Mouse (Mus musculus): ENCODE measurements around the gene Adamtsl2. TPM values are rescaled to one million over a fixed set of nuclear protein-coding genes. Genes with fewer than 3 reads are reported as not detected.

Gene Adamtsl2
- polyA plus RNA-seq (2012), result not detected in 2 replicates

GRCm38 (mm10) chr2:27079152-27079584 is at the start of gene Adamtsl2:
TSS of gene Adamtsl2 (plus strand) at chr2:27079379.

GRCm38 (mm10) chr2:27071978-27072377 is 7.2 kb upstream of the Adamtsl2 start, which contains the start of gene Mymk:
TSS of gene Mymk (minus strand) at chr2:27072179.

GRCm38 (mm10) chr2:27141950-27142693 is 62.9 kb downstream of the Adamtsl2 start, which contains the start of gene Fam163b:
TSS of gene Fam163b (minus strand) at chr2:27142491.

Other genes with a start within 250 kb of the Adamtsl2 start
- not detected in 2 replicates for gene Abo, start 214.4 kb upstream of the Adamtsl2 start, polyA plus RNA-seq (2012)
- 30.5 and 44.3 TPM in 2 replicates for gene Surf6, start 176.5 kb upstream of the Adamtsl2 start, polyA plus RNA-seq (2012)
- gene Med22, start 168.7 kb upstream of the Adamtsl2 start, polyA plus RNA-seq (2012), result 75.8 and 91.1 TPM in 2 replicates
- gene Rpl7a, start 168.6 kb upstream of the Adamtsl2 start, polyA plus RNA-seq (2012), result 5,818 and 6,070 TPM in 2 replicates
- gene Surf2, start 163.0 kb upstream of the Adamtsl2 start, polyA plus RNA-seq (2012), result 6.4 and 9.5 TPM in 2 replicates
- gene Surf1, start 162.8 kb upstream of the Adamtsl2 start, polyA plus RNA-seq (2012), result 26.2 and 27.9 TPM in 2 replicates
- gene Surf4, start 145.5 kb upstream of the Adamtsl2 start, polyA plus RNA-seq (2012), result 149 and 184 TPM in 2 replicates
- gene Stkld1, start 145.3 kb upstream of the Adamtsl2 start, polyA plus RNA-seq (2012), result 0.22 and 0.30 TPM in 2 replicates
- gene Rexo4, start 115.0 kb upstream of the Adamtsl2 start, polyA plus RNA-seq (2012), result 132 and 133 TPM in 2 replicates
- 0.12 and 0.45 TPM in 2 replicates for gene Adamts13, start 106.0 kb upstream of the Adamtsl2 start, polyA plus RNA-seq (2012)
- 11.0 and 11.4 TPM in 2 replicates for gene Cacfd1, start 69.5 kb upstream of the Adamtsl2 start, polyA plus RNA-seq (2012)
- 10.4 and 13.4 TPM in 2 replicates for gene Slc2a6, start 51.4 kb upstream of the Adamtsl2 start, polyA plus RNA-seq (2012)
- gene Mymk, start 7.2 kb upstream of the Adamtsl2 start, polyA plus RNA-seq (2012), result not detected in 2 replicates
- gene Fam163b, start 63.1 kb downstream of the Adamtsl2 start, polyA plus RNA-seq (2012), result not detected in 2 replicates
- not detected in 2 replicates for gene Dbh, start 85.9 kb downstream of the Adamtsl2 start, polyA plus RNA-seq (2012)
- gene Sardh, start 169.0 kb downstream of the Adamtsl2 start, polyA plus RNA-seq (2012), result 2.1 and 3.7 TPM in 2 replicates

All from megakaryocyte-erythroid progenitor cell, adult 5 weeks (primary cell).